8 mouse cellular contexts compared by ENCODE assay signal in the genomic region with DNA sequence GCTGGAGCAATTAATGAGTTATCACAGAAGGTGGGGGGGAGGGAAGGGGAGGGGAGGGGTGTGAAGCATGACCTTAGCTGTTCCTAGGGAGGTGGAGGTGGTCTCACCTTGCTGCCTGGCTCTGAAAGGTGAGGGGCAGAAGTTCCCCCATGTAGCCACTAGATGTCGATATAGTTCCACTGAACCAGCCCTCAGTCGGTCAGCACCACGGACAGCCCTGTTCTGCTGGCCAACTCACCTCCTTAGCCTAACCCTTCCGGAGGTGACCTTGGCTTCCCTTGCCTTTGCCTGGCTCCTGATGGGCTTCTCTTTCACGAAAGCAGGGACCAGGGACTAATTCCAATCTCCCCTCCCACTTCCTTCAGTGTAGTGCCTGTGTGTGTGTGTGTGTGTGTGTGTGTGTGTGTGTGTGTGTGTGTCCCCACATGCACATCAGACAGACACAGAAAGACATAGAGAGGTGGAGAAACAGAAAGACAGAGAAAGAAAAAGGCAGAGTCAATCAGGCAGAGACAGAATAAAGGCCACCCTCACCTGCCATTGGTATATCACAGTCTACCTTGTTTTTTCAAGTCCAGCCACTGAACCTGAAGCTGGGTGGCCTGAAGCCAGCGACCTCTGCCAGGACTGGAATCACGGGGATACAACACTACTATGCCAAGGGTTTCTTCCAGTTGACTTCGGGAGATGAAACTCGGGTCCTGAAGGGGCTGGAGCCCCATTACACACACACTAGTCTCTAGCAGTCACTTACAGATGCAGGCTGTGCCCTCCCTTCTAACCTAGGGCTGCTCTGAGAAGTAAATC.
DNase-seq lines count a peak whose midpoint lies in the region; ATAC-seq and TF ChIP-seq lines count a peak whose summit lies in the region.

No protein-coding gene starts in this region.

- H3ac ChIP-seq in myocyte (ENCODE audit: control insufficient read depth, insufficient read length) = no peak overlapping the region

- no peak overlapping the region for H3K27ac ChIP-seq in forebrain, embryonic 13.5 days
- no peak overlapping the region for H3K27ac ChIP-seq in hindbrain, embryonic 15.5 days (replicated peaks)
- no peak overlapping the region for H3K27ac ChIP-seq in limb, embryonic 14.5 days (replicated peaks; ENCODE audit: low read depth, low read length)

- H3K9me3 ChIP-seq in forebrain, embryonic 13.5 days (replicated peaks) = no peaks in the 10 kb centered on the region
- no peaks in the 10 kb centered on the region for H3K9me3 ChIP-seq in hindbrain, embryonic 15.5 days
- H3K9me3 ChIP-seq in limb, embryonic 14.5 days (ENCODE audit: control insufficient read depth, low read length) = no peaks in the 10 kb centered on the region

- 36% methylated on average over 9 of the region's 9 CpGs for WGBS in forebrain, embryonic 13.5 days
- 34% methylated on average over 9 of the region's 9 CpGs for WGBS in hindbrain, embryonic 15.5 days
- 29% methylated on average over 9 of the region's 9 CpGs for WGBS in limb, embryonic 14.5 days

- no peak overlapping the region for H3K9ac ChIP-seq in forebrain, embryonic 13.5 days
- H3K9ac ChIP-seq in hindbrain, embryonic 15.5 days = no peak overlapping the region
- H3K9ac ChIP-seq in limb, embryonic 14.5 days (ENCODE audit: low read depth, low read length, severe bottlenecking) = no peak overlapping the region

- H3K4me2 ChIP-seq in forebrain, embryonic 13.5 days = no peak overlapping the region
- no peak overlapping the region for H3K4me2 ChIP-seq in hindbrain, embryonic 15.5 days
- H3K4me2 ChIP-seq in limb, embryonic 14.5 days (replicated peaks; ENCODE audit: low read depth, low read length, severe bottlenecking) = no peak overlapping the region
- no peak overlapping the region for H3K4me2 ChIP-seq in myocyte (ENCODE audit: low read depth)

- H3K27me3 ChIP-seq in forebrain, embryonic 13.5 days = peaks cover 5% of the 10 kb centered on the region; the same call in 1 of the 2 replicates
- H3K27me3 ChIP-seq in hindbrain, embryonic 15.5 days = no peaks in the 10 kb centered on the region; the same call in 1 of the 2 replicates
- H3K27me3 ChIP-seq in limb, embryonic 14.5 days (ENCODE audit: control insufficient read depth, insufficient read depth, low read length) = no peaks in the 10 kb centered on the region
- no peaks in the 10 kb centered on the region for H3K27me3 ChIP-seq in myocyte (ENCODE audit: control insufficient read depth, insufficient read depth, insufficient read length)

- H3K36me3 ChIP-seq in forebrain, embryonic 13.5 days (ENCODE audit: poor library complexity, severe bottlenecking) = no peaks in the 10 kb centered on the region
- H3K36me3 ChIP-seq in hindbrain, embryonic 15.5 days = no peaks in the 10 kb centered on the region
- H3K36me3 ChIP-seq in limb, embryonic 14.5 days (ENCODE audit: control insufficient read depth, insufficient read depth, low read length) = no peaks in the 10 kb centered on the region
- no peaks in the 10 kb centered on the region for H3K36me3 ChIP-seq in myocyte (ENCODE audit: control insufficient read depth, insufficient read depth)

- peak; percentile 61 for ATAC-seq in forebrain, embryonic 13.5 days
- peak; percentile 76 for ATAC-seq in hindbrain, embryonic 15.5 days (ENCODE audit: low FRiP score, low read depth)
- ATAC-seq in limb, embryonic 14.5 days (ENCODE audit: low FRiP score, low read depth) = peak; percentile 71; the same call in 1 of the 2 replicates

- DNase-seq in urinary bladder, adult 18-20 months (ENCODE audit: low spot score in 2 of 2) = peak; percentile 18 to 45
- DNase-seq in urinary bladder, adult 2 months (ENCODE audit: low spot score) = no peak
- DNase-seq in c-Kit-positive CD71-positive TER-119-negative erythroid progenitor cells, embryonic 14.5 days (ENCODE audit: low read depth) = peak; percentile 22
- peak; percentile 41 for DNase-seq in limb, embryonic 14.5 days (ENCODE audit: low spot score)
- DNase-seq in thymus, postnatal 0 days (ENCODE audit: low spot score) = peak; percentile 62

- H3K4me1 ChIP-seq in forebrain, embryonic 13.5 days = no peaks in the 10 kb centered on the region
- peaks cover 11% of the 10 kb centered on the region for H3K4me1 ChIP-seq in hindbrain, embryonic 15.5 days (replicated peaks)
- H3K4me1 ChIP-seq in limb, embryonic 14.5 days (ENCODE audit: control insufficient read depth, insufficient read depth, low read length) = no peaks in the 10 kb centered on the region

- TF ChIP-seq POLR2A in limb, embryonic 14.5 days (IDR thresholded peaks at IDR 0.05; ENCODE audit: borderline replicate concordance, extremely low read depth, insufficient read depth, insufficient read length) = no peak
- TF ChIP-seq POLR2A in myocyte (IDR thresholded peaks at IDR 0.05; ENCODE audit: insufficient read length, low read depth) = no peak

- no peak overlapping the region for H3K4me3 ChIP-seq in forebrain, embryonic 13.5 days
- no peak overlapping the region for H3K4me3 ChIP-seq in hindbrain, embryonic 15.5 days
- no peak overlapping the region for H3K4me3 ChIP-seq in limb, embryonic 14.5 days (replicated peaks; ENCODE audit: low read length)
- H3K4me3 ChIP-seq in myocyte = no peak overlapping the region

- H3K79me2 ChIP-seq in myocyte (ENCODE audit: control insufficient read depth, insufficient read depth) = no peaks in the 10 kb centered on the region

TF ChIP-seq in myocyte, 11 proteins besides CTCF, POLR2A, EP300 and RAD21:
- peak; percentile 76 for TF ChIP-seq REST (IDR thresholded peaks at IDR 0.05; ENCODE audit: insufficient read depth, insufficient read length)
- no peak for TF ChIP-seq MYOD1 (IDR thresholded peaks at IDR 0.05; ENCODE audit: control insufficient read depth in 1 of 3, insufficient read length in 2 of 3, low read depth in 2 of 3)
